In the genomic region with DNA sequence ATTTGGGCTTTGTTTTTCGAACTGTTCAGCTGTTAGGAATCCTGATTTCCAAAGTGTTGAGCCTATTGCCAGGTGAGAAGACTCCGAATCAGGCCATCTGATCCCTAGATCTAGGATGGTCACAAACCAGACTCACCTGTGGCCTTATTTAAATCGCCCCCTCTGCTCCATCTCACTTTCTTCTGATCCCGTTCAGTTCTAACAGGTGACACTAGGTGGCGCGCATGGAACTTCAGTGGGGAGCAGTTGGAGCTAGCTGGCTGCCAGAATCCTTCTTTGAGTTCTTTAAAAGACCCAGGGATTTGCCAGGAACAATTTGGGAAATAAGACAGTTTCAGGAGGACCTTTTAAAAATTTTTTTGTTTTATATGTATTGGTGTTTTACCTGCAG, we compare ENCODE assay signal across 8 mouse cellular contexts. TPM values are rescaled to one million over a fixed set of nuclear protein-coding genes. Genes with fewer than 3 reads are reported as not detected.
DNase-seq lines count a peak whose midpoint lies in the region; ATAC-seq and TF ChIP-seq lines count a peak whose summit lies in the region.

No protein-coding gene starts in this region.

- ATAC-seq in cerebellum, adult (ENCODE audit: insufficient number of reproducible peaks, low FRiP score, low TSS enrichment): peak; percentile 62; the same call in 1 of the 2 replicates
- peak; percentile 86 for ATAC-seq in forebrain, embryonic 15.5 days (replicated peaks)
- ATAC-seq in hindbrain, embryonic 12.5 days (ENCODE audit: low FRiP score): peak; percentile 66

- peak; percentile 86 for DNase-seq in ES-E14 (ENCODE audit: low read depth, low spot score)
- DNase-seq in layer of hippocampus, adult 9-11 months: peak; percentile 53
- DNase-seq in lung, postnatal 36 days: peak; percentile 90
- peak; percentile 80 for DNase-seq in retina, postnatal 1 day
- peak; percentile 67 to 77 for DNase-seq in thymus, postnatal 36 days

- in situ Hi-C loops in ES-E14 (cut with MboI; ENCODE audit: low sequenced_read_pairs in 2 of 2, unreplicated experiment in 2 of 2): loop anchor here in 1 of 2 experiments (25.0 kb wide), 1 partner anchor 343 kb away; no protein-coding TSS in a partner anchor

- no peaks in the 10 kb centered on the region for H3K36me3 ChIP-seq in ES-E14 (ENCODE audit: control insufficient read depth, insufficient read depth, low read length, poor library complexity, severe bottlenecking)
- no peaks in the 10 kb centered on the region for H3K36me3 ChIP-seq in forebrain, embryonic 15.5 days
- no peaks in the 10 kb centered on the region for H3K36me3 ChIP-seq in hindbrain, embryonic 12.5 days

- peaks cover 3 to 8% of the 10 kb centered on the region in 2 experiments for H3K4me1 ChIP-seq in ES-E14 (ENCODE audit: control insufficient read depth in 2 of 2, insufficient read depth in 2 of 2, low read length in 2 of 2, poor library complexity in 1 of 2)
- H3K4me1 ChIP-seq in forebrain, embryonic 15.5 days: no peaks in the 10 kb centered on the region
- no peaks in the 10 kb centered on the region for H3K4me1 ChIP-seq in hindbrain, embryonic 12.5 days

- H3K9me3 ChIP-seq in ES-E14 (ENCODE audit: control insufficient read depth, insufficient read depth, low read depth, low read length): no peaks in the 10 kb centered on the region
- no peaks in the 10 kb centered on the region for H3K9me3 ChIP-seq in forebrain, embryonic 15.5 days
- H3K9me3 ChIP-seq in hindbrain, embryonic 12.5 days (replicated peaks): no peaks in the 10 kb centered on the region

- 15% methylated on average over 6 of the region's 6 CpGs for WGBS in forebrain, embryonic 15.5 days
- 11% methylated on average over 6 of the region's 6 CpGs for WGBS in hindbrain, embryonic 12.5 days

- H3K9ac ChIP-seq in ES-E14 (ENCODE audit: insufficient read depth, low read depth, low read length, poor library complexity, severe bottlenecking): no peak overlapping the region
- H3K9ac ChIP-seq in forebrain, embryonic 15.5 days (replicated peaks): no peak overlapping the region
- no peak overlapping the region for H3K9ac ChIP-seq in hindbrain, embryonic 12.5 days

- H3K4me2 ChIP-seq in forebrain, embryonic 15.5 days (replicated peaks): no peak overlapping the region
- no peak overlapping the region for H3K4me2 ChIP-seq in hindbrain, embryonic 12.5 days (replicated peaks)

- H3K4me3 ChIP-seq in ES-E14 (ENCODE audit: insufficient read depth in 1 of 2, low read depth in 1 of 2, low read length in 2 of 2, poor library complexity in 1 of 2, severe bottlenecking in 1 of 2): no peak overlapping the region
- no peak overlapping the region for H3K4me3 ChIP-seq in forebrain, embryonic 15.5 days
- H3K4me3 ChIP-seq in hindbrain, embryonic 12.5 days: no peak overlapping the region

- H3K27me3 ChIP-seq in forebrain, embryonic 15.5 days: no peaks in the 10 kb centered on the region
- no peaks in the 10 kb centered on the region for H3K27me3 ChIP-seq in hindbrain, embryonic 12.5 days

- H3K27ac ChIP-seq in ES-E14 (ENCODE audit: insufficient read depth, low read depth, low read length, poor library complexity, severe bottlenecking): no peak overlapping the region
- H3K27ac ChIP-seq in forebrain, embryonic 15.5 days (replicated peaks): no peak overlapping the region
- H3K27ac ChIP-seq in hindbrain, embryonic 12.5 days: no peak overlapping the region

TF ChIP-seq in ES-E14, 5 proteins besides CTCF, POLR2A, EP300 and RAD21:
- TF ChIP-seq MAFK (IDR thresholded peaks at IDR 0.05; ENCODE audit: insufficient read depth, low read depth, low read length) (no peak), ZC3H11A (IDR thresholded peaks at IDR 0.05; ENCODE audit: borderline replicate concordance, low read depth, low read length) (peak; percentile 87), CHD2 (IDR thresholded peaks at IDR 0.05; ENCODE audit: low read depth, low read length) (no peak), ZNF384 (IDR thresholded peaks at IDR 0.05; ENCODE audit: low read depth, low read length) (no peak)

RNA-seq across cellular contexts. Expression of a gene that starts 12.5 kb away (rescaled TPM):
- total RNA-seq in ES-E14 (2012; rRNA removed): 31.1 and 38.4 TPM in 2 replicates
- polyA plus RNA-seq in forebrain, embryonic 15.5 days (2015; fragmentation: Nextera tagmentation; extraction: Ambion mirVana): 33.7 and 34.6 TPM in 2 replicates
- 31.7 and 33.9 TPM in 2 replicates for polyA plus RNA-seq in hindbrain, embryonic 12.5 days (2016; fragmentation: Nextera tagmentation; extraction: Ambion mirVana)

RNA-seq across cellular contexts. Expression of a gene that starts 48.8 kb away (rescaled TPM):
- total RNA-seq in ES-E14 (2012; rRNA removed): 0.04 and 0.11 TPM in 2 replicates
- 0.18 and 0.43 TPM in 2 replicates for polyA plus RNA-seq in forebrain, embryonic 15.5 days (2015; fragmentation: Nextera tagmentation; extraction: Ambion mirVana)
- 0.08 TPM in 1 of 2 replicates, not detected in the other for polyA plus RNA-seq in hindbrain, embryonic 12.5 days (2016; fragmentation: Nextera tagmentation; extraction: Ambion mirVana)
